Mouse (Mus musculus): Measurements from ENCODE around the gene Naip5.
A peak's percentile ranks its signal among the peaks of the same experiment; 100 is the strongest.
"Not testable (repeated sequence)": the region's sequence is repeated elsewhere in the genome, so short reads cannot be mapped to it uniquely, and the experiment has no call there.

Gene Naip5

DNA sequence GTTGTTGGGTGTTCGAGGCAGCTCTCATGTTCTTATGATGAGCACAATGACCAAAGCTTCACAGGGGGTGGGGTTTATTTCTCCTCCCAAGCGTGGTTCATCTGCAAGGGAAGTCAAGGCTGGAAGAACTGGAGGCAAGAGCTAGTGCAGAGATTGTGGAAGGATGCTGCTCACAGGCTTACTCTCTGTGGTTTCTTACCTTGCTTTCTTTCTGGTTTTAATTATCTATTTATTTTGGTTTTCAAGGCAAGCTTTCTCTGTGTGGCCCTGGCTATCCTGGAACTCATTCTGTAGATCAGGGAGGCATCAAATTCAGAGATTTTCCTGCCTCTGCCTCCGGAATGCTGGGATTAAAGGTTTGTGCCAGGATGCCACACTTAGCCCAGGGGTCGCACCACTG, at the start of gene Naip5:
Naip5 (minus strand) TSS at position 101 of the 400 bp plus-strand sequence.
- not testable (repeated sequence) for DNase-seq (ENCODE audit: extremely low read depth, low read depth, low spot score)

DNA sequence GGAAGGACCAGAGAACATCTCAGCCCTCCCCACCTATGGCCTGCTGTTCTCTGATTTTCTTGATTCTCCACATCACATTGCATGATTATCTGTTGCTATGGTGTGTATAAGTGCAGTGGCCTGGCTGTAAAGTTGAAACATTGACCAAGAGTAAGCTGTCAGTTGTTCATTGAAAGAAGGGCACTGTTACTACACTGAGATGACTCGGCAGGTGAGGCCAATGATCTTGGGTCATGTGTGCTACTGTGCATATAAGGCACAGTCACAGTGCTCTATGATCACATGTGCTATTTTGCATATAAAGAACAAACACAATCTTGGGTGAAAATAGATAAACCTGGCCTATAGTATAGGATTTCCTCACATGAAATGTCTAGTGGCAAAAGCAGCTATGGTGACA, 38.5 kb upstream of the Naip5 start:
- no peak for DNase-seq (ENCODE audit: extremely low read depth, low read depth, low spot score)

DNA sequence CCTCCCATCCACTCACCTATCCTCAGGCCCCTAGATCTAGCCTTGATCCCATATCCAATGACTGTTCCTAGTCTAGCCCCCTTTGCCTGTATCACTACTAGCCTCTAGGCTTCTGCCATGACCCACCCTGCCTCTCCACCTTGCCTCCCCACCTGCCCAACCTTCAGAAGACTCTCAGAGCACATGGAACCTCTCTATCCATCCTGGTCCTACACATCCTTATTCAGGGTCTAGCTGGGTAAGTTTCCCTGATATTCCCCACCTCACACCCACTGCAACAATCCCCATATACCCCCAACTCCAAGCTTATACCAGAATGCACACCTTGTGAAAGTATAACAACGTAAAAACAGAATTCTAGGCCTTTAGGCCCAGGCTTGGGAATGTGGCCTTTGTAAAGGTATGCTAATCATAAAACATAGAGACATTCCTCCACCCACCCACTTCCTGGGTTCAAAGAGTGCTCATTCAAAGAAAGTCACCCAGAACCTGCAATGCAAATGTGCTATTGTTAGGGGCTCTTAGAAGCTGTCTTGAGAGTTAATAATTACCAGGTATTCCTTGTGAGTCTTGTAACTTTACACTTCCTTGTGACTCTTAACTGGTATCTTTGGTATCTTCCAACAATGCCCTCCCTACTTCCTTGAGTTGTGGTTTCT, 25.5 kb upstream of the Naip5 start:
- DNase-seq (ENCODE audit: extremely low read depth, low read depth, low spot score) = not testable (repeated sequence)

GRCm38 (mm10) chr13:100256996-100257395, 10.9 kb upstream of the Naip5 start:
- not testable (repeated sequence) for DNase-seq (ENCODE audit: extremely low read depth, low read depth, low spot score)

GRCm38 (mm10) chr13:100255925-100256324, 9.8 kb upstream of the Naip5 start:
- not testable (repeated sequence) for DNase-seq (ENCODE audit: extremely low read depth, low read depth, low spot score)

DNA sequence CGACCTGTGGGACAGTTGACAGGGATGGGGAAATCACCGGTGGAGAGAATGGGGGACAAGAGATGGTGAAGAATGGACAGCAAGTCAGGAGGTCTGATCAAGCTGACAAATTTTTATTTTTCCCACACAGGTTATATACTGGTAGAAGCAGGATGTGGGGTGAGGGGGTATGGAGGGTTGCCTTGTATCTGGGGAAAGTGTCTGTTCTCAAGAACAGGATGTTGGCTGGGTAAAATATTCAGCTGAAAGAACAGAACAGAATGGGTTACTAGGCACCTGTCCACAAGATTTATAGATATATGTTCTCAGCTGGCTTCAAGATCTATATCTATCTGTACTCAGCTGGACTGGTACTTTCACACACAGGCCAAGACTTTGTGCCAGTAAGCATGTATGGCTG, 5.8 kb upstream of the Naip5 start:
- DNase-seq (ENCODE audit: extremely low read depth, low read depth, low spot score) = peak; percentile 2

DNA sequence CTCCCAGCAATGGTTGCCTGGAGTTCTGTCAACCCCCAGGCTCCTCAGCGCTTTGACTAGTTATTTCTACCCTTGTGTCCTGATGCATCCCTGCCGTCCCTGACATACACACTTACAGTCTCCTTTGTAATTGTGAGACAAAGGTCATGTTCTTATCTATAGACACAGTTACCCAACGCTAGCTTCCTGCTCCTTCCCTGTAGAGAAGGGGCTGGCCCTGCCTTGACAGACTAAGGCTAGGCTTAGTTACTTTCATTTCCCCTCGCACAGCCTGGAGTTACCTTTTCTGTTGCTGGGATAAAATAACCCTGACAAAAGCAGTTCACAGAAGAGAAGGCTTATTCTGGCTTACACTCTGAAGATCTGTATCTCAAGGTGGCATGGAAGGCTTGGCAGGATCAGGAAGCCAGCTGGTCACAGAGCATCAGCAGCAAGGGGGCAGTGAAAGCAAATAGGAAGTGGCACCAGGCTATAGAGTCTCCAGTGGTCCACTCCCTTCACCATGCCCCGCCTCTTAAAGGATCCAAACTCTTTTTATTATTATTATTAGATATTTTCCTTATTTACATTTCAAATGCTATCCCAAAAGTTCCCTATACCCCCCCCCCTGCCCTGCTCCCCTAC, 885 bp upstream of the Naip5 start:
- not testable (repeated sequence) for DNase-seq (ENCODE audit: extremely low read depth, low read depth, low spot score)

DNA sequence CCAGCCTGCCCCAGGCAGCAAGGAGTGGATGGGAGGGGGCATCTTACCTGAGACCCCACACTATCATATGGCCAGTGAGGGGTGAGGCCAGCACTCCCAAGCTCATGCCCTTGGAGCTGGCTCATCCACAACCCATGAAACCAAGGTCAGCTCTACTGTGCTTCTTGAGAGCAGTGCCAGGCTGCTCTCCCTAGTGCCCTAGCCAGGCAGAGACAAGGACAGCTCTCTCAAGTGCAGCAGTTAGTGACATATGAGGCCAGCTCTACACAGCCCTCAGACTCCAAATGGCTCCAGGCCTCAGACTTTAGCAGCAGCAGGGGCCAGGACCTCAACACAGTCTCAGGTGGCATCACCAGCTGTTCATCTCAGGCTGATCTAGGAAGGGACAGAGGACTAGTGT, 2.4 kb downstream of the Naip5 start:
- DNase-seq (ENCODE audit: extremely low read depth, low read depth, low spot score) = no peak

DNA sequence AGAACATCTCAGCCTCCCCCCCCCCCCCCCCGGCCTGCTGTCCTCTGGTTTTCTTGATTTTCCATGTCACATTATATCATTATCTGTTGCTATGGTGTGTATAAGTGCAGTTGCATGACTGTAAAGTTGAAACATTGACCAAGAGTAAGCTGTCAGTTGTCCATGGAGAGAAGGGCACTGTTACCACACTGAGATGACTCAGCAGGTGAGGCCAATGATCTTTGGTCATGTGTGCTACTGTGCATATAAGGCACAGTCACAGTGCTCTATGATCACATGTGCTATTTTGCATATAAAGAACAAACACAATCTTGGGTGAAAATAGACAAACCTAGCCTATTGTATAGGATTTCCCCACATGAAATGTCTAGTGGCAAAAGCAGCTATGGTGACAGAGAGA, 32.4 kb downstream of the Naip5 start:
- DNase-seq (ENCODE audit: extremely low read depth, low read depth, low spot score) = not testable (repeated sequence)

GRCm38 (mm10) chr13:100210540-100210939, 35.6 kb downstream of the Naip5 start:
- DNase-seq (ENCODE audit: extremely low read depth, low read depth, low spot score) = no peak

DNA sequence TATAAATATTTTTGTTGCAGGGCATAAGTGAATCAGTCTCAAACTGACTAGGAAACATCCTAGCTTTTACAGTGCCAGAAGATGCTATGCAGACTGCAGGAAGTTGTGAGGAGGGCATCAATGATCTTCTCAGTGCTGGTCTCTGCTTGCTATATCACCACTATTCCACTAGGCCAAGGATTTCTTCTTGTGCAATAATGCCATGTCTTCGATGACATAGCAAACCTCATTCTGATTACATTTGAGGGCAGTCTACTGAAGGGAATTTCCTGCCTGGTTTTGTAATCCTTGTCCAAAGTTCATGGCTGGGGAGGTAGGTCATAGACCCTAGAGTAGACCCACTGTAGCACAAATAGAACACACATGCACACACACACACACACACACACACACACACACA, 42.8 kb downstream of the Naip5 start:
- DNase-seq (ENCODE audit: extremely low read depth, low read depth, low spot score) = no peak

DNA sequence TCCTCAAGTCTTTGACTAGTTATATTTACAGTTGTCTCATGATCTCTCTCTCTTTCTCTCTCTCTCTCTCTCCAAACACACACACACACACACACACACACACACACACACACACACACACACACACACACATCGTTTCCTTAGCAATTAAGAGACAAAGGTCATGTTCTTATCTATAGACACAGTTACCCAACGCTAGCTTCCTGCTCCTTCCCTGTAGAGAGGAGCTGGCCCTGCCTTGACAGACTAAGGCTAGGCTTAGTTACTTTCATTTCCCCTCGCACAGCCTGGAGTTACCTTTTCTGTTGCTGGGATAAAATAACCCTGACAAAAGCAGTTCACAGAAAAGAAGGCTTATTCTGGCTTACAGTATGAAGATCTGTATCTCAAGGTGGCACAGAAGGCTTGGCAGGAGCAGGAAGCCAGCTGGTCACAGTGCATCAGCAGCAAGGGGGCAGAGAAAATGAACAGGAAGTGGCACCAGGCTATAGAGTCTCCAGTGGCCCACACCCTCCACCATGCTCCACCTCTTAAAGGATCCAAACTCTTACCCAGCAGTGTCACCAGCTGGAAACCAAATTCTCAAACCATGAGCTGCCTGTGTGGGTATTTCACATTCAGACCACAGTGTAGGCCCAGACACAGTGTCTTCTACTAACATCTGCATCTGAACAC, 44.3 kb downstream of the Naip5 start, which contains the start of gene Naip2:
Naip2 (minus strand) TSS at position 434 of the 675 bp plus-strand sequence.
- DNase-seq (ENCODE audit: extremely low read depth, low read depth, low spot score) = not testable (repeated sequence)

GRCm38 (mm10) chr13:100200778-100201177, 45.3 kb downstream of the Naip5 start:
- no peak for DNase-seq (ENCODE audit: extremely low read depth, low read depth, low spot score)

- no peak for DNase-seq (ENCODE audit: extremely low read depth, low read depth, low spot score)
Observed at GRCm38 (mm10) chr13:100195421-100195820, 50.7 kb downstream of the Naip5 start.

GRCm38 (mm10) chr13:100183111-100183510, 63.0 kb downstream of the Naip5 start:
- DNase-seq (ENCODE audit: extremely low read depth, low read depth, low spot score) = not testable (repeated sequence)

DNA sequence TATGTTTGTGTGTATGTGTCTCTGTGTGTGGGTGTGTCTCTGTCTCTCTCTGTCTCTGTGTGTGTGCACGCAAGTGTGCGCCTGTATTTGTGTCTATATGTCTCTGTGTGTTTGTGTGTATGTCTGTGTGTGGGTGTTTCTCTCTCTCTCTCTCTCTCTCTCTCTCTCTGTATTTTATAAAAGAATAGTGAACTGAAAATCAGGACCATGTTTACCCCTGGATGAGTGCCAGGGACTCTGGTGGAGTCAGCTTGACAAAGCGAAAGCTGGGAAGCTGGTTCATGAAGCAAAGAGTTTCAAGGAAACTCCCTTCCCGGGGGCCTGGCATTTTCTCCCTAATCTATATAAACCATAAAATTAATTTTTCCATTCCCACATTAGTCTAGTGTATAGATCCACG, 71.8 kb downstream of the Naip5 start:
- DNase-seq (ENCODE audit: extremely low read depth, low read depth, low spot score) = not testable (repeated sequence)

DNA sequence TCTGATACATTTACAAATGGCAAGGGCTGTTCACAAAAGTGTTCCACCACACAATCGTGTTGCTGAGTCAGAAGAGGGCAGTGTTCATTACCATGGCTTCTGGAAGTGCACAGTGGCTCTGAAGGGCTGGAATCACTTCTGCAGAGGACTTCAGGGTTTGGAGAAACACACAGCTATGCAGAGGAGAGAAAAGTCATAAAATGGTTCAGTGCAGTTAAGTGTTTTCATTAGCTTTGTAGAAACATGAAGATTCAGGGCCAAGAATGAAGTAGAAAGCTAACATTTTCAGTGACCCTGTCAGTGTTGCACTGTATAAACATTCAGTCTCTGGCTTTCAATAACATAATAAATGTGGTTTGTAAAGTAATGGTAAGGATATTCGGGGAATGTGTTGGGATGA, 79.7 kb downstream of the Naip5 start:
- DNase-seq (ENCODE audit: extremely low read depth, low read depth, low spot score) = not testable (repeated sequence)

DNA sequence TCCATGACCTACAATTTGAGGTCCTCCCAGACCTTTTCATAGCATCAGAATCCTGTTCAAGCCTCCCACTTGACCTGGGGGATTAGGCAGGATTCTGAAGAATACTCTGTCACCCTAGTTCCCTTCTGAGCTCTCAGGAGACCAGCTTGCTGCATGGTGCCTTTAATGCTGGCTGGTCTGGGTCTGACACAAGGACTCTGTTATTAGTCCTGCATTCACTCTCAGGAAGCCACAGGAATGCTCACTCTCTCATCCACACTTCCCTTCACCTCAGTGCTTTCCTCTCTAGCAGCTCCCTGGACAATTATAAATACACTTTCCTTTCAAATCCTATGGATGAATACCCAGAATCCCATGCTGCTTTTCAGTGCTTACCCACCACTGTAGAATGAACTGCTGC, 83.7 kb downstream of the Naip5 start:
- not testable (repeated sequence) for DNase-seq (ENCODE audit: extremely low read depth, low read depth, low spot score)

All from fat pad, adult 2 months (tissue).